Mouse (Mus musculus): ENCODE data around the gene Gpc2.

- TF ChIP-seq CTCF (IDR thresholded peaks at IDR 0.05; ENCODE audit: extremely low read depth, insufficient read depth, low read length) (no peak), POLR2A (IDR thresholded peaks at IDR 0.05; ENCODE audit: extremely low read depth, insufficient read depth, low read length) (no peak)
Measured at GRCm38 (mm10) chr5:138294158-138294557, 14.4 kb upstream of the Gpc2 start.

Measured in cortical plate, adult 2 months (tissue).